Mouse (Mus musculus): ENCODE measurements around the gene Eif3j1.
"Not testable (repeated sequence)": the region's sequence is repeated elsewhere in the genome, so short reads cannot be mapped to it uniquely, and the experiment has no call there.

- TF ChIP-seq EP300 (IDR thresholded peaks at IDR 0.05; ENCODE audit: insufficient read depth, low read depth, low read length); CTCF (IDR thresholded peaks at IDR 0.05; ENCODE audit: low read depth, low read length); POLR2A (IDR thresholded peaks at IDR 0.05; ENCODE audit: insufficient read depth, low read length): not testable (repeated sequence)
Observed at GRCm38 (mm10) chr2:122027091-122027490, 1.3 kb upstream of the Eif3j1 start.

Data from ES-Bruce4 (cell line).